Mouse (Mus musculus): ENCODE data around the gene Ganc. TPM values are rescaled to one million over a fixed set of nuclear protein-coding genes. Genes with fewer than 3 reads are reported as not detected.

Ganc gene
- polyA plus RNA-seq, 1 experiment from 2014 or later: 10.7 TPM

DNA sequence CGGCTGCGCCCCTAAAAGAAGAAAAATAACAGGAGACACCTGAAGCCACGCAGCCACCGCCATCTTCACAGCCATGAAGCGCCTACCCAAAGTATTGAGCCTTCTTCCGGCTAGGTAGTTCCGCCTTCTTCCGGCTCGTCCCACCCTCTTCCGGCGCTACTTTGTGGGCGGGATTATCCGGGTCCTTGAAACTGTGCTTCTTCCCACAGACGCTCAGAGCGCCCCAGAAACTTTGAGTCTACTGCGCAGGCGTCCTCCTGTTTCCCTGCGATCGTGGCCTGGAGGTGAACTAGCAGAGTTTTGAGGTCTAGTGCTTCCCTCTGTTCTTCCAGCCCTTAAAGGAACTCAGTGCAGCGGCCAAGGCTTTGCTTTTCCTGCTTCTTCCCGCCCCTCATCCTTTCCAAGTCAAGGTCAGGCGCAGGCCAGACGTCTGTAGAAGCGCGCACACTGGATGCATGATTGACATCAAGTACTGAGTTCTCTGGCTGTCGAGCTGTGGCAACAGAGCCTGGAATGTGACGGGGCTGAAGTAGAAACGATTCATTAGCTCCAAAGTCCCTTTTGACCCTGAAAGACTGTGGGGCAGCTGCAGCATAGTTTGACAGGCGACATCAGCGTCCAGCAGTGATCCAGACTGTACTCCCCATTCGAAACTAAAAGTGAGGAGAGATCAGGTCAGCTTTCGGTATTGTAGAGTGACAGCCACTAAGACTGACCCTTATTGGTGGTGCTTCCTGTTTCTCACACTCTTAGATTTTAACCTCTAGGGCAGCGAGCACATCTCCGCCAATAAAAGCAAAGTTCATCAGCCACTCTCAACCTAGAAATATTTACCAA, 508 bp downstream of the Ganc start, which contains the start of gene Tmem87a:
Gene Tmem87a, minus strand, starts transcription at position 128 of the 837 bp plus-strand sequence.
- WGBS: 2% methylated on average over 34 of the region's 34 CpGs
- peak; percentile 100 for ATAC-seq
- peak within 1 kb of the TSS; percentile 75 for H3K9ac ChIP-seq

DNA sequence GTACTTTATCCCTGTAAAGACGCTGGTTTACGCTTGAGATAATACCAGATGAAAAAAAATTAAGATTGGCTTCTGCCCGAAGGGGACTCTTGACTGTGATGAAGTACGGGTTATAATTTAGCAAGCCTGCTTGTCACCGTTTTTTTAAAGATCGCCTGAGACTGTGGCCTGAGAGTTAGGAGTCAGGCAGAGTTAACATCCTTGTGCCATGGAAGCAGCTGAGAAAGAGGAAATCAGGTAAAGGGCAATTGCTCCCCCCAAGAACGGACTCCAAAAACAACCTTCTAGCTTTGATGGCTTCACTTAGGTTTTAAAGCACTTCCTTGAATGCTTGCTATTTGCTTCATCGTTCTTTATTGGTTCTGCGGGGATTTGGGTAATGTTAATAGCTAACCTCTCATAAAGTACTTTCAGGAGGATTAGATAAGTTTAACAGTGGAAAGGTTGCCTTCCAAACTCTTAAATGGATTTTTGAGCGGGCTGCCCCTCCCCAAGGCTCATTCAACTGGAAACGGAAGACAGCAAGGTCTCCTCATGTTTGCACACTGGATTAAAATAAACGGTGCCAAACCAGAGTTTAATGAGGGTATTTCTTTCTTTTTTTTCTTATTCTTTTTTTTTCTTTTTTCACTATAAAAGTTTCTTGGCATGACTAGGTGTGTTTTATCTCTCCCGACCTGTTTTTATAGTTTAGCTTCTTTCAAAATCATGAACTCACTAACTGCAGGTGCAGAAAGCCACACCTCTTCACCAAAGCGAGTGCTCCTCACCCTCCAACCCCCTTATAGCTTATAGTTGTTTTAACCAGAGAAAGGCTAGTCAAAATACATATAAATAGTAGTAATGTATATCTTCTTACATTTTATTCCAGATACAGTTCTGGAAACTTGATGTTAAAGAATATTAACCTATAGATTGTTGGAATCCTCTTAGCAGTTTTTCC, 1.4 kb downstream of the Ganc start:
- Histone ChIP-seq H3K4me2 (peak overlapping the region; percentile 80), H3K27ac (peak overlapping the region; percentile 89; the same call in 1 of the 2 replicates)
- 35% methylated on average over 14 of the region's 14 CpGs for WGBS

More for the DNA sequence above, 508 bp downstream of the Ganc start, which contains the start of gene Tmem87a:
- Histone ChIP-seq H3K9me3 (replicated peaks) (no peaks in the 10 kb centered on the region), H3K4me1 (peaks cover 18% of the 10 kb centered on the region), H3K27me3 (no peaks in the 10 kb centered on the region), H3K4me2 (peak within 1 kb of the TSS; percentile 80), H3K4me3 (peak within 1 kb of the TSS; percentile 83), H3K27ac (peak within 1 kb of the TSS; percentile 89), H3K36me3 (ENCODE audit: poor library complexity, severe bottlenecking) (no peaks in the 10 kb centered on the region)

DNA sequence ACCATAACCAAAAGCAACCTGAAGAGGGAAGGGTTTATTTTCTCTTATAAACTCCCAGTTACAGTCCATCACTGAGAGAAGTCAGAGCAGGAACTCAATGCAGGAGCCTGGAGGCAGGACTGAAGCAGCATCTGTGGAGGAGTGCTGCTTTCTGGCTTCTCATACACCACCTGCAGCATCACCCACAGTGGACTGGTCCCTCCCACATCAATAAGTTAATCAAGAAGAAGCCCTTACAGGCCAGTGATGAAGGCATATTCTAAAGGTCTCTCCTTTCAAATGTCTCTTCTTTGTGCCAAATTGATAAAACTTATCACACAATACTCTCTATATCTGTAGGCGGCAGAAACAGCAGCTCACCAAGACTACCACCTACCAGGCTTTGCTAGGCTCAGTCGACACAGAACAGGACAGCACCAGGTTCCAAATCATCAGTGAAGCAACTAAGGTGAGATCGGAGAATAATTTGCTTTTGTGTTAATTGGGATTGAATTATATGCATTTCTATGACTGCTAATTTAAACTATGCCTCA, 7.5 kb downstream of the Ganc start:
- Histone ChIP-seq H3K4me1 (no peaks in the 10 kb centered on the region), H3K4me2 (no peak overlapping the region)
- ATAC-seq: no peak

More for the DNA sequence above, 1.4 kb downstream of the Ganc start:
- H3K36me3 ChIP-seq (ENCODE audit: poor library complexity, severe bottlenecking): no peaks in the 10 kb centered on the region
- no peak for ATAC-seq
- peaks cover 18% of the 10 kb centered on the region for H3K4me1 ChIP-seq
- no peaks in the 10 kb centered on the region for H3K9me3 ChIP-seq (replicated peaks)
- H3K27me3 ChIP-seq: no peaks in the 10 kb centered on the region
- H3K9ac ChIP-seq: peak overlapping the region; percentile 75
- peak overlapping the region; percentile 83 for H3K4me3 ChIP-seq

DNA sequence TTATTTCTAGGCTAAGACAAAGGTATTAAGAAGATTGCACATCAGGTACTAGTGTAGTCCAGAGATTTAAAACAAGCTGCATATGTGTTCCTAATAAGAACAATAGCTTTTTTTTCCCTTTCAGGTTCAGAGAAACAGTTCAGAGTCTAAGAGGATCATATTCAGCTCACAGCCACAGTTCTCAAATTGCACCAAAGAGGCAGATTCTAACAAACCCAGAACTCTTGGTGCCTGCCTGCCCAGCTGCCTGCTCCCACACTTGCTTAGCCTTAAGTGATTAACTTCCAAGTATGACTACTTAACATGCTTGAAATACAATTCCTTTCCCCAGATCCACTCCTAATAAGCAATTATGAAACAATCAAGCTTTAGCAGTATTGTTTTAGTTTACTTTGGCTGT, 10.4 kb downstream of the Ganc start:
- Histone ChIP-seq H3K9ac (no peak overlapping the region), H3K27ac (0 out of 2 replicates have a peak overlapping the region, but pooled peaks have one; percentile 11), H3K36me3 (ENCODE audit: poor library complexity, severe bottlenecking) (no peaks in the 10 kb centered on the region), H3K4me3 (no peak overlapping the region), H3K9me3 (replicated peaks) (no peaks in the 10 kb centered on the region), H3K4me1 (no peaks in the 10 kb centered on the region), H3K4me2 (no peak overlapping the region), H3K27me3 (no peaks in the 10 kb centered on the region)
- ATAC-seq: no peak

More for the DNA sequence above, 7.5 kb downstream of the Ganc start:
- no peaks in the 10 kb centered on the region for H3K9me3 ChIP-seq (replicated peaks)
- H3K36me3 ChIP-seq (ENCODE audit: poor library complexity, severe bottlenecking): no peaks in the 10 kb centered on the region
- H3K4me3 ChIP-seq: no peak overlapping the region
- H3K27me3 ChIP-seq: no peaks in the 10 kb centered on the region
- WGBS: 92% methylated on average over 3 of the region's 3 CpGs
- no peak overlapping the region for H3K27ac ChIP-seq
- H3K9ac ChIP-seq: no peak overlapping the region

DNA sequence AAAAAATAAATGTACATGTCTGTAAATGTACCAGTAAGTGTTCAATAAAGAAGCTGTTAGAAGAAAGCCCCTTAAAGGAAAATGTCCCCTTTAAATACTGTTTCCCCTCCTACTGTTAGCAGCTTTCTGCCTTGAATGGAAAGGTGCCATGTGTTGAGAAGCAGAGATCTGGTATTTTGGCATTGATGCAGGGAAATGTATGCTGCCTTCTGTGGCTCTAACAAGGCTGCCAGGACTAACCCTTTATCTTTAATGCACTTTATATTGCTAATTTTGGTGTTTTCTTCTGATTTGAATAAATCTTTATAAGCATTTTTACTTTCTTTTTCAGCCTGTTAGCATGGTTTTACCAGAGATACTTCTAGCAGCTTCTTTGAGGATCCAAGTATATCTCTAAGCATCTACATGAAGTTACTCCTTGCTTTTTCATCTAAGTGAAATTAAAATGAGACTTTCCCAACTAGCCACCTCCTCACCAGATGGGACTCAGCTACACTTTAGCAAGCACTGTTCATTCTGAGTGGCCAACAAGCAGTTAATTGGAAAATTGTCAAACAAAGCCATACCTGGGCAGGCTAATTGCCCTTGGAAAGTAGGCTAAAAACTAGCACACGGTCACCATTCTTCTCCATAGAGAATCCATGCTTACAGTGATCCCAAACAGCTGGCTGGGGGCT, 11.2 kb downstream of the Ganc start:
- WGBS: 56% methylated on average over 1 of the region's 1 CpGs
- Histone ChIP-seq H3K9ac (no peak overlapping the region), H3K4me2 (no peak overlapping the region), H3K9me3 (replicated peaks) (no peaks in the 10 kb centered on the region), H3K36me3 (ENCODE audit: poor library complexity, severe bottlenecking) (no peaks in the 10 kb centered on the region), H3K27ac (peak overlapping the region; percentile 31; the same call in 1 of the 2 replicates), H3K4me1 (no peaks in the 10 kb centered on the region), H3K4me3 (no peak overlapping the region), H3K27me3 (no peaks in the 10 kb centered on the region)
- ATAC-seq: no peak

DNA sequence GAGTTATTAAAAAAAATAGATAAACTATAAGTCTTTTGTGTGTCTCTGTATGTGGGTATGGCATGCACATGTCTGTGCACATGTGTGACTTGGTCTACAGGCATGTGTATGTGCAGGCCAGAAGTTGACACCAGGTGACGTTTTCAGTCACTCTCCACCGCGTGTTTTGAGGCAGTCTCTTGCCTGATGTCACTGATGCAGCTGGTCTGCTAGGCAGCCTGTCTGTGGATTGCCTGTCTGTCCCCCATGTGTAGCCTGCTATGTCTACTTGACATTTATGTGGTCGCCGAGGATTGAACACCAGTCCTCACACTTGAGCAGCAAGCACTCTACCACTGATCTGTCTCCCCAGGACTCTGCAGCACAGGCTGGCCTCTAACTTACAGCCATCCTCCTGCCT, 20.7 kb downstream of the Ganc start:
- Histone ChIP-seq H3K4me2 (no peak overlapping the region), H3K27me3 (no peaks in the 10 kb centered on the region), H3K9ac (no peak overlapping the region), H3K27ac (no peak overlapping the region), H3K4me3 (no peak overlapping the region), H3K4me1 (no peaks in the 10 kb centered on the region), H3K9me3 (replicated peaks) (no peaks in the 10 kb centered on the region), H3K36me3 (ENCODE audit: poor library complexity, severe bottlenecking) (no peaks in the 10 kb centered on the region)
- 92% methylated on average over 5 of the region's 5 CpGs for WGBS
- no peak for ATAC-seq

DNA sequence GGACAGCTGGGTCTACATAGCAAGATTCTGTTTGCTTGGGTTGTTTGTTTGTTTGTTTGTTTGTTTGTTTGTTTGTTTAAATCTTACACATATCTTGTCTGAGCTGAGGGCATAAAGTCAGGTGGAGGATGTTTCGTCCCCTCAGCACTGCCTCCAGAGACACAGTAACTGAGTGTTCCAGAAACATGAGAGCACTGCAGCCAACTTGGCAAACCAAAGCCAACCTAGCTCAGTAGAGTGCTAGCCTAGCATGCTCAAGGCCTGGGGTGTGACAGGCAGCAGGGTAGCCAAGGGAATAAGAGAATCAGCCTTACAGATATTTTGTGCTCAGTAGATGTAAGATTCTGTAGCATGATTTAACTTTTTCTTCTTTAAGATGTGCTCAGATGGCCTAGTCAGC, 40.8 kb downstream of the Ganc start:
- H3K27ac ChIP-seq: no peak overlapping the region
- no peaks in the 10 kb centered on the region for H3K36me3 ChIP-seq (ENCODE audit: poor library complexity, severe bottlenecking)
- no peaks in the 10 kb centered on the region for H3K9me3 ChIP-seq (replicated peaks)
- H3K27me3 ChIP-seq: no peaks in the 10 kb centered on the region
- WGBS: 96% methylated on average over 1 of the region's 1 CpGs
- no peak for ATAC-seq
- H3K4me2 ChIP-seq: no peak overlapping the region
- H3K4me3 ChIP-seq: no peak overlapping the region
- H3K9ac ChIP-seq: no peak overlapping the region
- H3K4me1 ChIP-seq: no peaks in the 10 kb centered on the region

DNA sequence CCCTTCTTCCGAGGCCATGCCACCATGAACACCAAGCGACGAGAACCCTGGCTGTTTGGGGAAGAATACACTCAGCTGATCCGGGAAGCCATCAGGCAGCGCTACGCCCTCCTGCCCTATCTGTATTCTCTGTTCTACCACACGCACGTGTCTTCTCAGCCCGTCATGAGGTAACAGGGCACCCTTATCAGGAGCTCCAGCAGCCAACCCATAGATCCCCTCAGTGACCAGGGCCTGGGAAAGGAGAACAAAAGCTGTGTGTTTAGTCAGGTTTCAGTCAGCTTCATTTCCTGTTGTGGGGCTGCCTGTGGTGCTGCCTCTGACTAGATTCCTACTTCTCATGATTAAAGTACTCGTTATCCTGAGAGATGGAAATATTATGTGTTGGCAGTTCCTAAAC, 42.7 kb downstream of the Ganc start:
- ATAC-seq: no peak
- Histone ChIP-seq H3K27me3 (no peaks in the 10 kb centered on the region), H3K9ac (no peak overlapping the region), H3K4me1 (no peaks in the 10 kb centered on the region), H3K27ac (no peak overlapping the region), H3K4me2 (no peak overlapping the region), H3K4me3 (no peak overlapping the region), H3K9me3 (replicated peaks) (no peaks in the 10 kb centered on the region), H3K36me3 (ENCODE audit: poor library complexity, severe bottlenecking) (no peaks in the 10 kb centered on the region)
- WGBS: 79% methylated on average over 10 of the region's 10 CpGs

DNA sequence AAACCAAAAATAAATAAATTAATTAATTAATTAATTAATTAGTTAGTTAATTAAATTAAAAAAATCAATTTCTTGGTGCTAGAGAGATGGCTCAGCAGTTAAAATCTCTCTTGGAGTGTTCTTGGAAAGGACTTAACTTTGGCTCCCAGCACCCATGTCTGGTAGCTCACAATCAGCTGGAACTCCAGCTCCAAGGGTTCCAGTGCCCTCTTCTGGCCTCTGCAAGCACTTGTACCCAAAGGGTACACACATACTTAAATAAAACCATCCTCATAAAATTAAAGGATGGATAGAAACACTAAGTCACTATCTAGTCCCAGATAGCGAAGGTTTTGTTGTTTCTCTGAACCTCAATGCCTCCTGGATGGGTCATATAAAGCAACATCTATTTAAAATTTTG, 43.6 kb downstream of the Ganc start:
- no peaks in the 10 kb centered on the region for H3K27me3 ChIP-seq
- no peak for ATAC-seq
- 92% methylated on average over 1 of the region's 1 CpGs for WGBS

DNA sequence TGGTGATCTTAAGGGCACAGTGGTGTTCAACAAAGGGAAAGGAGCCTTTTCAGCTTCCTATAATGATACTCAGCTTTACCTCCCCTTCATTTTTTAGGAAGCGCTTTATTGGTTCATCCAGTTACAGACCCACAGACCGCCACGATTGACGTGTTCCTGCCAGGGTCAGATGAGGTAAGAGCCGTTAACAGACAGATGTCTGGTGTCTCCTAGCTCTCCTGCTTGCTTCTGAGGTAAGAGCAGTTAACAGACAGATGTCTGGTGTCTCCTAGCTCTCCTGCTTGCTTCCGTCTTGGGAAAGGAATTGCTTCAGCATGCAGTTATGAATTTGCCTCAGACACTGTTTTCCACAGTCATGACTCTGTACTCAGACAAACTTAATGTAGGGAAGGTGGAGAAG, 47.0 kb downstream of the Ganc start:
- no peak for ATAC-seq
- Histone ChIP-seq H3K27ac (no peak overlapping the region), H3K4me3 (no peak overlapping the region), H3K9me3 (replicated peaks) (no peaks in the 10 kb centered on the region), H3K9ac (no peak overlapping the region), H3K4me1 (no peaks in the 10 kb centered on the region), H3K36me3 (ENCODE audit: poor library complexity, severe bottlenecking) (no peaks in the 10 kb centered on the region), H3K4me2 (no peak overlapping the region), H3K27me3 (no peaks in the 10 kb centered on the region)
- 49% methylated on average over 6 of the region's 6 CpGs for WGBS

More for the DNA sequence above, 43.6 kb downstream of the Ganc start:
- Histone ChIP-seq H3K36me3 (ENCODE audit: poor library complexity, severe bottlenecking) (no peaks in the 10 kb centered on the region), H3K4me2 (no peak overlapping the region), H3K9me3 (replicated peaks) (no peaks in the 10 kb centered on the region), H3K9ac (no peak overlapping the region), H3K4me1 (no peaks in the 10 kb centered on the region), H3K4me3 (no peak overlapping the region), H3K27ac (no peak overlapping the region)

DNA sequence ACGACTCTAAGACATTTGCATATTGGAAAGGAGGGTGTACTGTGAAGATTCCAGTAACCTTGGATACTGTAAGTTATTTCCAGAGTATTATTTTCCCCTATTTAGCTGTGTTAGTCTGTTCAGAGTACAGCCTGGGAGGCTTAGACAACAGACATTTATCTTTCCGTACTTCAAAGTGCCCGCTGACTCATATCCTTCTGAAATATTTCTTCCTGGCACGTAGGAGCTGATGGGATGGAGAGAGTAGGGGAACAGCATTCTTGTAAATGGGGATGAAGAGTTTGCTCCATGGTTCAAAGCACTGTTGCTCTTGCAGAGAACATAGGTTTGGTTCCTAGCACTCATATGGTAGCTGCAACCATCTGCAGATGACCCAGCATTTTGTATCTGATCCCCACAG, 48.9 kb downstream of the Ganc start:
- no peak overlapping the region for H3K27ac ChIP-seq
- 91% methylated on average over 4 of the region's 4 CpGs for WGBS
- H3K4me3 ChIP-seq: no peak overlapping the region
- H3K36me3 ChIP-seq (ENCODE audit: poor library complexity, severe bottlenecking): no peaks in the 10 kb centered on the region
- no peaks in the 10 kb centered on the region for H3K4me1 ChIP-seq
- no peaks in the 10 kb centered on the region for H3K9me3 ChIP-seq (replicated peaks)
- no peak for ATAC-seq
- no peaks in the 10 kb centered on the region for H3K27me3 ChIP-seq
- H3K4me2 ChIP-seq: no peak overlapping the region
- no peak overlapping the region for H3K9ac ChIP-seq
